Comparison of ENCODE assay signal across 8 mouse cellular contexts in the genomic region with DNA sequence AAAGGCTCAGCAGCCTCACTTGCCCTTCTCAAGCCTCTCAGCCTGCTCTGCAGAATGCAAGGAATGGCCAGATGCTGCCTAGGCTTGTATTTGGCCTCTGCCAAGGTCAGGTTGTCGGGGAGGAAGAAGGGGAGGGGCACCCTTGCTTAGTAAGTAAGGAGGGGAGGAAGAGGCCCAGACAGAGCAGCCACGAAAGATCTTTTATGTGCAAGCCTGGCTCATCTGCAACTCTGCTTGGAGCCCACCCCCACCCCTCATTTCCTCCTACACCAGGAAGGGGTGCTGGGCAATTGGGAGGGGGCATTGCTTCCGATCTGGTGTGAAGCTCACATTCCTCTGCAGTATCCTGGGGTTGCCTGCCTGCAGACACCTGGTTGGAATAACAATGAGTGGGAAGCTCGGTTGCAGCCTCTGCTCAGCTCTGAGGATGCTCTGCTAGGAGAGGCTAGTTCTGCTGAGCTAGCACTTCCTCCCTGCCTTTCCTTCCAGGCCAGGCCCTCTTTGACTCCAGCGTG.
DNase-seq lines count a peak whose midpoint lies in the region; ATAC-seq lines count a peak whose summit lies in the region.

No protein-coding gene starts in this region.

- no peak overlapping the region for H3K4me3 ChIP-seq in lung, embryonic 15.5 days
- no peak overlapping the region for H3K4me3 ChIP-seq in hindbrain, embryonic 15.5 days
- H3K4me3 ChIP-seq in midbrain, embryonic 13.5 days (replicated peaks) = no peak overlapping the region

- H3K4me2 ChIP-seq in lung, embryonic 15.5 days = no peak overlapping the region
- no peak overlapping the region for H3K4me2 ChIP-seq in hindbrain, embryonic 15.5 days
- H3K4me2 ChIP-seq in midbrain, embryonic 13.5 days (replicated peaks) = no peak overlapping the region

- H3K9me3 ChIP-seq in lung, embryonic 15.5 days = no peaks in the 10 kb centered on the region
- no peaks in the 10 kb centered on the region for H3K9me3 ChIP-seq in hindbrain, embryonic 15.5 days
- H3K9me3 ChIP-seq in midbrain, embryonic 13.5 days = no peaks in the 10 kb centered on the region

- H3K9ac ChIP-seq in lung, embryonic 15.5 days = no peak overlapping the region
- H3K9ac ChIP-seq in hindbrain, embryonic 15.5 days = no peak overlapping the region
- H3K9ac ChIP-seq in midbrain, embryonic 13.5 days (replicated peaks) = 0 out of 2 replicates have a peak overlapping the region, but pooled peaks have one; percentile 6

- H3K4me1 ChIP-seq in lung, embryonic 15.5 days = peaks cover 26% of the 10 kb centered on the region
- peaks cover 13% of the 10 kb centered on the region for H3K4me1 ChIP-seq in hindbrain, embryonic 15.5 days (replicated peaks)
- peaks cover 15% of the 10 kb centered on the region for H3K4me1 ChIP-seq in midbrain, embryonic 13.5 days (replicated peaks)

- no peak for ATAC-seq in lung, embryonic 15.5 days (ENCODE audit: borderline replicate concordance, extremely low read depth, low FRiP score, low TSS enrichment)
- ATAC-seq in hindbrain, embryonic 15.5 days (ENCODE audit: low FRiP score, low read depth) = peak; percentile 92
- ATAC-seq in midbrain, embryonic 13.5 days = peak; percentile 86
- no peak for ATAC-seq in erythroid progenitor cell, adult 5-6 weeks (replicated peaks; ENCODE audit: low FRiP score, poor library complexity, severe bottlenecking)

- no peaks in the 10 kb centered on the region for H3K27me3 ChIP-seq in lung, embryonic 15.5 days
- H3K27me3 ChIP-seq in hindbrain, embryonic 15.5 days = no peaks in the 10 kb centered on the region
- no peaks in the 10 kb centered on the region for H3K27me3 ChIP-seq in midbrain, embryonic 13.5 days

- no peak for DNase-seq in lung, postnatal 4 days
- DNase-seq in adrenal gland, adult 8-10 months = peak; percentile 50
- DNase-seq in yolk sac, embryonic 10.5 days (ENCODE audit: low spot score) = peak; percentile 71
- no peak for DNase-seq in right cerebral cortex, postnatal 25 days

- H3K27ac ChIP-seq in lung, embryonic 15.5 days = 0 out of 2 replicates have a peak overlapping the region, but pooled peaks have one; percentile 24
- peak overlapping the region; percentile 62 for H3K27ac ChIP-seq in hindbrain, embryonic 15.5 days (replicated peaks)
- peak overlapping the region; percentile 47; the same call in 1 of the 2 replicates for H3K27ac ChIP-seq in midbrain, embryonic 13.5 days

- no peaks in the 10 kb centered on the region for H3K36me3 ChIP-seq in lung, embryonic 15.5 days
- H3K36me3 ChIP-seq in hindbrain, embryonic 15.5 days = no peaks in the 10 kb centered on the region
- no peaks in the 10 kb centered on the region for H3K36me3 ChIP-seq in midbrain, embryonic 13.5 days

- 14% methylated on average over 5 of the region's 5 CpGs for WGBS in lung, embryonic 15.5 days
- 7% methylated on average over 5 of the region's 5 CpGs for WGBS in hindbrain, embryonic 15.5 days
- WGBS in midbrain, embryonic 13.5 days = 5% methylated on average over 5 of the region's 5 CpGs

Comparison
In these comparisons a context has a peak if more than half of its experiments do, and no peak if none do; other contexts are left out.
1. ATAC-seq: peak in hindbrain, embryonic 15.5 days (single experiment) and midbrain, embryonic 13.5 days (single experiment); none in lung, embryonic 15.5 days (single experiment) and erythroid progenitor cell, adult 5-6 weeks (single experiment).
2. DNase-seq: peak in adrenal gland, adult 8-10 months (single experiment) and yolk sac, embryonic 10.5 days (single experiment); none in lung, postnatal 4 days (0 of 2) and right cerebral cortex, postnatal 25 days (single experiment).
3. Peak in every context shown above with its lines, with median percentiles within 50 percentile points of each other: H3K27ac ChIP-seq.